Mouse (Mus musculus) small intestine, adult 10 weeks (tissue): Measurements from ENCODE around the gene Clec4a1. TPM values are rescaled to one million over a fixed set of nuclear protein-coding genes. Genes with fewer than 3 reads are reported as not detected.

Experiments used
- polyA plus RNA-seq: library from polyadenylated mRNA; stranded (reverse); fragments of 350-450 nt; fragmentation: Illumina TruSeq; extraction: RNeasy Lipid Tissue Mini Kit (QIAGEN cat#74804); gene quantifications from one replicate; pipeline ENCODE4 v1.2.3, GENCODE M21; 2014; ENCODE audit warnings: low replicate concordance

Gene Clec4a1
- polyA plus RNA-seq = 19.2 TPM

GRCm38 (mm10) chr6:122921451-122921850, at the start of gene Clec4a1:
Clec4a1 (plus strand) TSS chr6:122921848.

DNA sequence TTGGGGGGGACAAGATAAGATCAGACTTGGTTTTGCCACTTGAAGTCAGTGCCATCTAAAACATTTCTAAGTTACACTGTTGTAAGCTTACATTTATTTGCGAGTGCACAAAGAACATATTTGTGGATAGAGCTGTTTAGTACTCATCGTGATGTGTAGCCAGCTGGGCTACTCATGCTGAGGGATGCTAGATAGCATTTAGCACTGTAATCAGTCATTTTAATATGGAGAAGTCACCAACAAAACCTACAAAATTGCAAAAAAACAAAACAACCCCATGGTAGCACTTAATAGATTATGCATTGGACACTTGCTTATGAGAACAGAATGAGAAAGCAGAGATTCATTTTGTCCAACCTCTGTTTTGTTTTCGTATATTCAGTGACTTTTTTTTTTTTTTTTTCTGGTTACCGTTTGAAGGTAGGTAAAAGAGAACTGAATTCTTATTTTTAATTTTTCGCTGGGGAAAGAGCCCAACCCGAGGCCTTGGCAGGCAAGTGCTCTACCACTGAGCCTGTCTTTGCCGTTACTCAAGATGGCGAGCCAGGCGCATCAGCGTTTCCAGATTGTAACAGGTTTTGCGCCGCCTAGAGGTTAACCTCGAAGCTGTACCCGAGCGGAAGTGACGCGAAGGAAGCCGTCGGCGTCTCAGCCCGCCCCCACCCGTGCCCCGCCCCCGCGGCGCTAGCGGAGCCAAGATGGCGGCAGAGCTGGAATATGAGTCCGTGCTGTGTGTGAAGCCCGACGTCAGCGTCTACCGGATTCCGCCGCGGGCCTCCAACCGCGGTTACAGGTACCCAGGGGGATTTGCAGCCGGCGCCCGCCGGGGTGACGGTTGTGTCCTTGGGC, 47.6 kb upstream of the Clec4a1 start, which contains the start of gene Necap1:
Gene Necap1, plus strand, starts transcription at position 604 of the 849 bp plus-strand sequence.

DNA sequence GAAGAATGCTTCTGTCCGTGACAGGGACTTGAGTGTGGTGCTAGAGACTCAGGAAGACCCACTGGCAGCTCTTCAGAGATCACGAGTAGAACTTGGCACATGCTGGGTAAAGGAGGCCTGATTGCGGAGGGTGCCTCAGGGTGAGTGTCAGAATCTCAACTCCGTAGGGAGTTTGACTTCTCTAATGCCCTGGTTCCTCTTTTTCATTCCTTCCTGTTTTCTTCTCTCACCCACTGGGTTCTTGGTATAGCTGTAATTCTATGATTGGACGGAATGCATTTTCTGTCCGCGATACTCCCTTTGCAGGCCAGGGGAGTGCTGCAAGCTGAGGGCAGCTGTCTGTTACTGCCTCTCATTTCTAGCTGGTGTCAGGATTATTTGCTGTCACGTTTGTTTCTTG, 30.8 kb downstream of the Clec4a1 start, which contains the start of gene Clec4a3:
Gene Clec4a3, plus strand, starts transcription at position 115 of the 400 bp plus-strand sequence.

Other genes with a start within 250 kb of the Clec4a1 start
- gene Nanog, start 214.4 kb upstream of the Clec4a1 start, polyA plus RNA-seq = not detected
- 1.1 TPM for gene Slc2a3, start 120.2 kb upstream of the Clec4a1 start, polyA plus RNA-seq
- gene Foxj2, start 101.9 kb upstream of the Clec4a1 start, polyA plus RNA-seq = 9.9 TPM
- 10.0 TPM for gene C3ar1, start 65.7 kb upstream of the Clec4a1 start, polyA plus RNA-seq
- gene Necap1, start 47.4 kb upstream of the Clec4a1 start, polyA plus RNA-seq = 74.8 TPM
- 10.9 TPM for gene Clec4a3, start 30.7 kb downstream of the Clec4a1 start, polyA plus RNA-seq
- gene Clec4a4, start 68.5 kb downstream of the Clec4a1 start, polyA plus RNA-seq = 4.6 TPM
- 1.3 TPM for gene Clec4b1, start 128.1 kb downstream of the Clec4a1 start, polyA plus RNA-seq
- 30.1 TPM for gene Clec4a2, start 184.6 kb downstream of the Clec4a1 start, polyA plus RNA-seq